Mouse (Mus musculus) heart, postnatal 0 days (tissue): ENCODE results near the gene Acer1.

ENCODE experiments used
- CTCF ChIP-seq: IDR thresholded peaks from 2 replicates; pipeline ENCODE4 v1.5.1; 2016; ENCODE audit warnings: antibody characterized with exemption, control low read depth, low read depth
- EP300 ChIP-seq: IDR thresholded peaks from 2 replicates; pipeline ENCODE4 v1.6.1; 2016; ENCODE audit warnings: antibody characterized with exemption, low read depth

DNA sequence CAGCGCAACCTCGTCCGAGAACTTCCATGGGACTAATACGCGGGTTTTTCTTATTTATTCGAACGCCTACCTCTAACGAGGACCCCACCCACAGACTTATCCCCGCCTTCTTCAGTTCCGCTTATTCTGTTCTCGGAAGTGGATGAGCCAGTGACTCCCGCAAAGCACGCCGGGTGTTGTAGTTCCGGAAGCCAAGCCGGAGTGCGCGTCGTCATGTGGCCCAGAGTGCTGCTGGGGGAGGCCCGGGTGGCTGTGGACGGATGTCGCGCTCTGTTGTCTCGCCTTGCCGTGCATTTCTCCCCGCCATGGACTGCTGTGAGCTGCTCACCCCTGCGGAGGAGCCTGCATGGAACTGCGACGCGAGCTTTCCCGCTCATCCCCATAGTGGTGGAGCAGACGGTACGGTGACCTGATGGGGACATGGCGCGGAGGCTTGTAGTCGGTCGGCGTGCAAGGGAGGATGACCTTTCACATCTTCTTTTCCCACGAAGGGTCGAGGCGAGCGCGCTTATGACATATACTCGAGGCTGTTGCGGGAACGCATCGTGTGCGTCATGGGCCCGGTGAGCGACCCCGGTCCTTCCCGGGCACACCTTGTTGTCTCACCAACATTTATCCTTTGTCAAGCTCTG lies 8.3 kb upstream of the Acer1 start, which contains the start of gene Clpp:
- TF ChIP-seq CTCF (no peak), EP300 (no peak)
